Mouse (Mus musculus) small intestine, adult 2 months (tissue): ENCODE measurements around the gene Smyd2. TPM values are rescaled to one million over a fixed set of nuclear protein-coding genes. Genes with fewer than 3 reads are reported as not detected.

Experiments used
- H3K27ac ChIP-seq: fragments of 200-500 bp; 2 replicates; pipeline ENCODE4 v1.5.1; 2012; ENCODE audit warnings: low read depth, low read length, control low read depth, inconsistent platforms; ENCODE audit not compliant: insufficient read depth
- H3K27me3 ChIP-seq: fragments of 200-500 bp; 2 replicates; pipeline ENCODE4 v1.6.1; 2012; ENCODE audit warnings: mild to moderate bottlenecking, moderate library complexity, low read length, inconsistent platforms; ENCODE audit not compliant: control insufficient read depth, insufficient read depth
- H3K36me3 ChIP-seq: fragments of 200-500 bp; 2 replicates; pipeline ENCODE4 v1.6.1; 2012; ENCODE audit warnings: mild to moderate bottlenecking, low read length, control low read depth, inconsistent platforms; ENCODE audit not compliant: control insufficient read depth, insufficient read depth
- H3K4me1 ChIP-seq: fragments of 200-500 bp; 2 replicates; pipeline ENCODE4 v1.6.1; 2012; ENCODE audit warnings: low read length, inconsistent platforms, mixed read lengths; ENCODE audit not compliant: control insufficient read depth, insufficient read depth, insufficient read length
- H3K4me3 ChIP-seq: fragments of 200-500 bp; 2 replicates; pipeline ENCODE4 v1.5.1; 2012; ENCODE audit warnings: low read depth, mild to moderate bottlenecking, control low read depth, inconsistent platforms, low read length, moderate library complexity
- CTCF ChIP-seq: fragments of 200-500 bp; IDR thresholded peaks from 2 replicates; pipeline ENCODE4 v1.5.1; 2012; ENCODE audit warnings: low read depth, mild to moderate bottlenecking, control low read depth, inconsistent platforms, low read length, moderate library complexity, mixed read lengths; ENCODE audit not compliant: insufficient replicate concordance, insufficient read length; ENCODE audit errors: extremely low read depth
- POLR2A ChIP-seq: fragments of 200-500 bp; IDR thresholded peaks from 2 replicates; pipeline ENCODE4 v1.6.1; 2012; ENCODE audit warnings: low read depth, mild to moderate bottlenecking, control low read depth, inconsistent platforms, low read length, moderate library complexity
- WGBS: fragments of 180-500 bp; shearing (Covaris S2); methylation state at CpG from one replicate; pipeline ENCODE4 v1.1.7; 2018; 5-methylcytosine and 5-hydroxymethylcytosine counted together
- polyA plus RNA-seq: library from polyadenylated mRNA; depleted of rRNA; stranded (reverse); fragments of >200 nt; gene quantifications from 2 replicates; pipeline ENCODE4 v1.2.3, GENCODE M21; 2012; rRNA removed

The Smyd2 gene
- polyA plus RNA-seq, 1 experiment, result 27.0 TPM

- Histone ChIP-seq H3K27me3 (no peaks in the 10 kb centered on the region), H3K4me1 (no peaks in the 10 kb centered on the region; the same call in 1 of the 2 replicates), H3K27ac (no peak overlapping the region), H3K4me3 (no peak overlapping the region), H3K36me3 (no peaks in the 10 kb centered on the region)
- TF ChIP-seq CTCF, result no peak
- TF ChIP-seq POLR2A, result no peak
- 87% methylated on average over 7 of the region's 7 CpGs for WGBS
These were observed 88.8 kb downstream of the Smyd2 start for GRCm38 (mm10) chr1:189833351-189833750.

- Histone ChIP-seq H3K36me3 (no peaks in the 10 kb centered on the region), H3K4me1 (no peaks in the 10 kb centered on the region; the same call in 1 of the 2 replicates), H3K27me3 (no peaks in the 10 kb centered on the region), H3K27ac (no peak overlapping the region), H3K4me3 (no peak overlapping the region)
- 18% methylated on average over 12 of the region's 12 CpGs for WGBS
- no peak for TF ChIP-seq POLR2A
These were observed 91.3 kb downstream of the Smyd2 start for GRCm38 (mm10) chr1:189830797-189831232.

Other genes with a start within 250 kb of the Smyd2 start
- gene Cenpf, start 234.3 kb downstream of the Smyd2 start, polyA plus RNA-seq, result 0.66 and 1.1 TPM in 2 replicates
- 2.5 and 3.4 TPM in 2 replicates for gene Ptpn14, start 194.1 kb downstream of the Smyd2 start, polyA plus RNA-seq
- gene Prox1, start 248.4 kb upstream of the Smyd2 start, polyA plus RNA-seq, result 0.41 and 1.7 TPM in 2 replicates